Mouse (Mus musculus) frontal cortex, adult 2 months (tissue): Measurements from ENCODE around the gene Rfxap. TPM values are rescaled to one million over a fixed set of nuclear protein-coding genes. Genes with fewer than 3 reads are reported as not detected.
"Not testable (repeated sequence)": the region's sequence is repeated elsewhere in the genome, so short reads cannot be mapped to it uniquely, and the experiment has no call there.

Source experiments
- DNase-seq, 2 experiments: peaks; one replicate each; pipeline ENCODE4 v3.0.0; 2022; ENCODE audit warnings: low spot score in 1 of 2; ENCODE audit errors: extremely low spot score in 1 of 2
- polyA plus RNA-seq: library from polyadenylated mRNA; depleted of rRNA; stranded (reverse); fragments of >200 nt; gene quantifications from 2 replicates; pipeline ENCODE4 v1.2.3, GENCODE M21; 2012; rRNA removed

The Rfxap gene
- polyA plus RNA-seq, 1 experiment = 71.2 TPM

DNA sequence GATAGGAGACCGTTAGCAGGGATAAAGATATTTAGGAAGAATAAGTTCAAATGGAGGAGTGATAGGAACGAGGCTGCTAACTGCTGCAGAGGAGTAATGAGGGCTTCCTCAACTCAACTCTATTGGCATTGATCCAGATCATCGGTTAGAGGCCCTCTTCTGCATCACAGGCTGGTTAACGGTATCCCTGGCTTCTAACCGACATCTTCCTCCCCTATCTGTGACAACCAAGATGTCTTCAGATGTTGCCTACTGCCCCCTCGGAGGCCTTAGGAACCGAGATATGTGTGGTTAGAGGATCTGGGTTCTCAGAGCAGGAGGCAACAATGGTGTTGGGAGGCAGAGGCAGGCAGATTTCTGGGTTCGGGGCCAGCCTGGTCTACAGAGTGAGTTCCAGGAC, 39.0 kb downstream of the Rfxap start:
- DNase-seq = no peak

DNA sequence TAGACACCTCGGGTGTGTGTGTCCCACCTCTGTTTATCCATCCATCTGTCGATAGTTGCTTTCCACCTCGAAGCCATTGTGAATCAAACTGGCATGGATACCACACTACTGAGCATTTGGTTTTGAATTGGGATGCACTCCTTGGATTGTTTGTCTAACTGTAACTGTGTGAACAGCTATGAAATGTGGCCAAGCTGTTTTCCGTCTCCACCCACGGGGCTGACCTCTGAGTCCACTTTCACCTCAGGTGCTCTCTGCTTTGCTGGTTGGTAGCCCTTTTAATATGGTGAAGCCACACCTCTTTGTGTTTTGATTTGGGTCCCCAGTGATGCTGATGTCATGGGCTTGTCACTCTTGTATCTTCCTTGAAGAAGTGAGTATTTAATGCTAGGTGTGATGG, 40.8 kb downstream of the Rfxap start:
- DNase-seq = no peak

DNA sequence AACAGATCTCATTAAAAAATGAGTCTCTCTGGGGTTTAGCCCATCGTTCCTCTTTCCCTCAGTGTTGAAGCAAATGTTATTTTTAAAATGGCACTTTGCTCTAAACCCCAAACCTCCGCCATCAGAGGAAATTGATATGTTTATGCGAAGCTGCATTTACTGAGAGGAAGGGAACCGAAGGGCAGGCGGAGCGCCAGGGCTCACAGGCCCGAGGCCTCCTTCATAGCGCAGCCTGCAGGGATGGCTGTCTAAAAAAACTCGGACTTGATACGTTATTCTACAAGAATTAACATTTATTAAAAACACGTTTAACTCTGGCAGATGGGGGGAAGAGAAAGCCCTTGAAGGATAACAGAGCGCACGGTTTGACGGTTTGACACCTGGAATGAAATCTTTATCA, 41.6 kb downstream of the Rfxap start:
- no peak for DNase-seq

DNA sequence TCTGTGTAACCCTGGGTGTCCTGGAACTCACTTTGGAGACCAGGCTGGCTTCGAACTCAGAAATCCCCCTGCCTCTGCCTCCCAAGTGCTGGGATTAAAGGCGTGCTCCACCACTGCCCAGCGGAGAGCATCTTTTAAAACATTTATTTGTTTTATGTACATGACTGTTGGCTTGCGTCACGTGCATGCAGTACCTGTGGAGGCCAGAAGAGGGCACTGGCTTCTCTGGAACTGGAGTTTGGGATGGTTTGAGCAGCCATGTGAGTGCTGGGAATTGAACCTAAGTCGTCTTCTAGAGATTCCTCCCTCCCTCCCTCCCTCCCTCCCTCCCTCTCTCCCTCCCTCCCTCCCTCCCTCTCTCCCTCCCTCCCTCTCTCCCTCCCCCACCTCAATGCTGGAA, 42.1 kb downstream of the Rfxap start:
- not testable (repeated sequence) for DNase-seq

DNA sequence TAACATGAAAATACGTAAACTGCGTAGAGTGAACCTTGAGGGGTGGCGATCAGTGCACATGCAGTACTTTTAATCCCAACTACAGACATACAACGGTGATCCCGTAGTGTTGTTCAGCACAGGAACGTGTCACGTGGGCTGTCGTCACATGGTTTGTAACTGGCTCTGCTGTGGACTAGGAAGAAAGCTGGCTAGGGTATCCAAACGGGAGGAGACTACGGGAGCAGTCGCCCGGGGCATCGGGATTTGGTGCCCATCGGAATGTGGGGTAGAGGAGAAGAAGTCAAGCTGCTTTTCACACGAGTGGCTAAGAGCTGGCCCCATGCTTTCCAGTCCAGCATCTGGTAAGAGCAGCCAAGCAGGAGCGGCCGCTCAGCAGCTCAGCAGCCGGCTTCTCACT, 43.2 kb downstream of the Rfxap start:
- peak; percentile 25 to 31 for DNase-seq

DNA sequence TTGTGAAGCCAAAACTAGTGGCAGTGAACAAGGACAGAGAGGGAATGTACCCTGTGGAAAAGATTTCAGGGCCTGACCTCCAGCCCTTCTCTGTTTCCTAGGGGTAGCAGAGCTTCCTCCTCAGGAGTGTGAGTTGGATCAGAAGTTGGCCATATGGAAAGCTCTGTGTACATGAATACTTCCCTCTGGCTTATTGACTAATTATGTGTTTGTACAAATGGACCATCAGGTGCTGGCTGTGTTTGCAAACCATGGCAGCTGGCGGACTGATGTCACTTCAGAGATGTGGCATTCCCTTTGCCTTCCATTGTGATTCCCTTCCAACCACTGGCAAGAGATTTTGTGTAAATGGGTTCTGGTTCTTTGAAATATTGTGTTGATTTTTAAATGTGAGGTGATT, 46.3 kb downstream of the Rfxap start:
- no peak for DNase-seq

DNA sequence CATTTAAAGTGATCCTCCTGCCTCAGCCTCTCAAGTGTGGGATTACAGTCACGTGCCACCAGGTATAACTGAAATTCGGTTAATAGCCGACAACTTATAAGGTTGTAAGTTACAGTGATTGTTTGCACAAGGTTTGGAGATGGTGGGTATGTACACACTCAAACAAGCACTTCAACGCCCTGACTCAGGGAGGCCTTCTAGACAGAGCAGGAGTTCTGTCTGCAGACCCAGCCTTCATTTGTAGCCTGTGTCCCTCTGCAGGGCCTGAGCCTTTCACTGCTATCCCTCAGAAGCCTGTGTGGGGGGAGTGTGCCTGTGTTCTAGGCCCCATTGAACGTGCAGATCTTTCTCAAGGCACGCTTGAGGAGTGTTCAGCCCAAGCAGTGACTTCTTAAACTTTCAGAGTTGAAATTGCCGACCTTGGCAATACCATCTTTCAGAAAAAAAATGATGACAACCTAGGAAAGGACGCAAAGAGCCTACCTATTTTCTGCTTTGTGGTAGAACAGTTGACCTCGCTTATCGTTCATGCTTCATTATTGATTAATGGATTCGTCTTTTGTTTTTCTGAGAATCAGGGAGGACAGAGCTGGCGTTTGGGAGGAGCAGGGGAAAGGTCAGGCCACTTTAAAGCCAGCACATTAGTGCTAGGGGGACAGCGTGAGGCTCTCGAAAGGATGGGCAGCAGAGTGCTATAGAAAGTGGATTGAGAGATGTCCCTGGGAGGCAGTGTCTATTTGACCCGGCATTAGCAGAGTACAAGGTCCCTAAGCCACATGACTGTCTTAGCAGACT, 47.1 kb downstream of the Rfxap start:
- no peak for DNase-seq

DNA sequence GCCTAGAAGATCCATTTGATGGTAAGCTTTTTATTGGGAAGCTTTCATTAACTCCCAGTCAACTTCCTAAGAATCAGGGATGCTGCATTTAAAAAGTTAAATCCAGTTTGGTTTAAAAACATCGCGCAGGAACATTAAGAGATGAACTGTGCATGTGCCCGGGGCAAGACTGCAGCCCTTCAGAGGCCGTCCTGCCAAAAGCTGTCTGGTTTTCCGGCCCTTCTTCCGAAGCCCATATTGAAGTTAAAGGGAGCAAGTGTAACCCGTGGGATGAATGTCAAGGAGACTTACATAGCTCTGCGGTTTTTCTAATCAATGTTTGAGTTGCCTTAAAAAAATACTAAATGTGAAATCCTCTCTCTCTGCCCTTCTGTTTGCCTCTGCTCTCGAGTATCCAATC, 48.4 kb downstream of the Rfxap start:
- no peak for DNase-seq

DNA sequence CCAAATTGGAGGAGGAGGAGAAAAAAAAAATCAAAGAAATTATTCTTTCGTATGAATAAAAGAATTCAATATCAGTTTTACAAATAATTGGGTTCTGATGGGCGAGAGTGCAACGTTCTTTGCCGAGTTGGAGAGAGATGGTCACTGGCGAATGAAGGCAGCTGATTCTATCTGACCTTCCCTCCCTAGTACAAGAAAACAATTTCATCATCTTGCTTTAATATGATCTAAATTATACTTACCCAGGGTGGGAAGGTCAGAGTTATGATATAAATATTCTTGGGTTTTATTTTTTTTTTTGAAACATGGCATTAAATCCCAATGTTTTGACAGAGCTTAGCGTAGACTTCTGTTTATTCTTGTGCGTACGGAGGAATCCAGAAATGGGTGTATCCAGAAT, 50.1 kb downstream of the Rfxap start:
- DNase-seq = no peak

DNA sequence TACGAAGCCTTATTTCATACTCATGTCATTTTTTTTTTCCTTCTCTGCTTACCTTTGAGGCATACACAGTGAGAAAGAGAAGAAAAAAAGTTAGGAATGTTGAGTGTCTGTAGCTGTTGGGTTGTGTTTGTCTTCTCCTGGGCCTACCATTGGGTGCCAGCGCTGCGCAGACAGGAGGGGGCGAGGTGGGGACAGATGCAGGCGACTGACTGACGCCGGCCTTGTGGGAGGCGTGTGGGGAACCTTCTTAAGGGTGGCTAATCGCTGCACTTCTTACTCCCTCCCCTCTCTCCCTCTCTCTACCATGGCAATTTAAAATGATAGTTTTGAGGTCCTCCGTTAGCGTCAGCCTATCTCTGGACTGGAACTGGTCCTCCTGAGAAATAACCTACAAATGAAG, 51.5 kb downstream of the Rfxap start:
- peak; percentile 17 to 67 for DNase-seq

DNA sequence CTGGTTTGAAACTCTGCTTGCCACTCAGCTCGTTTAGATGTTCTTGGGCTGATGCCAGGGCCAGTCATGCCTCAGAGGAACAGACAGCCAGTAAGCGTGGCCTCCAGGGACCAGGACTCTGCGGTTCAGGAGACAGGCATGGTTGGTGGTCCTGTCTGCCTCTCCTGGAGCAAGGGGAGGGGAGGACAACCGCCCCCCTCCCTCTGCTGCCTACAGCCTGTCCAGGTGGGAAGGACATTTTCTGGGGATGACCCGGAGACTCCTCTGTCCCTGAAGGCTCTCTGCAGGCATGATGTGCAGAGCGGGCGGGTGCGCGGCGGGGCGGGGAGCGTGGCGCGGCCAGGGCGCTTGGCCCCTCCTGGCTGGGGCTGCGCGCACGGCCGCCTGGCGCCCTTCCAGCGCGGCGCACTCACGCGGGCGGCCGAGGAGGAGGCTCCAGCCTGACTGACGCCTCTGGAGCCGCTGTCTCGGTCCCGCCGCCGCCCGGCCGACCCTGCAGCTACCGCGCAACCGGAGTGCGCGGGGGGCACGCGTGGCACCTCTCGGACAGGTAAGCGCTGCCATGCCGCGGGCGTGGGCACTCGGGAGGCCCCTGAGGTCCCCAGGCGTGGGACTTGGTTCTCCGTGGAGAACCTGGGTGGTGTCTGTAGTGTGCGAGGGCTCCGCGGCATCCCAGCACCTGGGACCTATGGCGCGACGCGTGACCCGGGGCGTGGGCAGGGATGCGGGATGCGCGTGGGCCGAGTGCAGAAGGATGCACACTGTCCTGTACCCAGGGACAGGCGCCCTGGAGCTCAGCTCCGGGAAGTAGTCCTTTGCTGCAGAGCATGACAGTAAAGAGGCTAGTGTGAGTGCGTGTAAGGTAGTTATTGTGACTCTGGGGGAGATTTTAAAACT, 52.2 kb downstream of the Rfxap start, which contains the start of gene Smad9:
Smad9 (plus strand) TSS at position 438 of the 897 bp plus-strand sequence.
- peak; percentile 26 to 69 for DNase-seq

DNA sequence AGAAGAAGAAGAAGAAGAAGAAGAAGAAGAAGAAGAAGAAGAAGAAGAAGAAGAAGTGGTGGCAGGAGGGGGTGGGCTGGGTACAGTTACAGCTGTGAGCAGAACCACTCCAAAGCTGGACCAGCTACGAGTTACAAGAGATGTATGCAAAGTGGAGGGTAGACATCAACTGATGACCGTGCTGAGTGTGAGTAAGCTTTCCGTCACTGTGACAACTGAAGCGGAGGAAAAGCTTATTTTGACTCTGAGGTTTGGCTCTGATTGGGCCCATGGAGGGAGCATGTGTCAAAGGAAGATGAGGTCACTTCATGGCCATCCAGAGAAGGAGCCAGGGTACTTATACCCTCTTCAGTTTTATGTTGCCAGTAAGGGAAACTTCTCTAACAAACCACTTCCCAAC, 54.2 kb downstream of the Rfxap start:
- DNase-seq = no peak

Other genes with a start within 250 kb of the Rfxap start
- gene Supt20, start 115.0 kb downstream of the Rfxap start, polyA plus RNA-seq = 61.2 and 68.3 TPM in 2 replicates
- gene Gm21958, start 93.4 kb downstream of the Rfxap start, polyA plus RNA-seq = not detected in 2 replicates
- gene Exosc8, start 72.4 kb downstream of the Rfxap start, polyA plus RNA-seq = 48.6 and 49.4 TPM in 2 replicates
- gene Alg5, start 72.3 kb downstream of the Rfxap start, polyA plus RNA-seq = 24.7 and 29.4 TPM in 2 replicates
- 5.7 and 6.2 TPM in 2 replicates for gene Smad9, start 52.2 kb downstream of the Rfxap start, polyA plus RNA-seq
- 12.6 and 13.5 TPM in 2 replicates for gene Sertm1, start 108.1 kb upstream of the Rfxap start, polyA plus RNA-seq
- gene Ccna1, start 247.7 kb upstream of the Rfxap start, polyA plus RNA-seq = 1.2 and 1.4 TPM in 2 replicates